Mouse (Mus musculus): ENCODE measurements around the gene Pick1. TPM values are rescaled to one million over a fixed set of nuclear protein-coding genes. Genes with fewer than 3 reads are reported as not detected.

Pick1 gene
- polyA plus RNA-seq, 1 experiment from 2014 or later = 60.2 TPM

DNA sequence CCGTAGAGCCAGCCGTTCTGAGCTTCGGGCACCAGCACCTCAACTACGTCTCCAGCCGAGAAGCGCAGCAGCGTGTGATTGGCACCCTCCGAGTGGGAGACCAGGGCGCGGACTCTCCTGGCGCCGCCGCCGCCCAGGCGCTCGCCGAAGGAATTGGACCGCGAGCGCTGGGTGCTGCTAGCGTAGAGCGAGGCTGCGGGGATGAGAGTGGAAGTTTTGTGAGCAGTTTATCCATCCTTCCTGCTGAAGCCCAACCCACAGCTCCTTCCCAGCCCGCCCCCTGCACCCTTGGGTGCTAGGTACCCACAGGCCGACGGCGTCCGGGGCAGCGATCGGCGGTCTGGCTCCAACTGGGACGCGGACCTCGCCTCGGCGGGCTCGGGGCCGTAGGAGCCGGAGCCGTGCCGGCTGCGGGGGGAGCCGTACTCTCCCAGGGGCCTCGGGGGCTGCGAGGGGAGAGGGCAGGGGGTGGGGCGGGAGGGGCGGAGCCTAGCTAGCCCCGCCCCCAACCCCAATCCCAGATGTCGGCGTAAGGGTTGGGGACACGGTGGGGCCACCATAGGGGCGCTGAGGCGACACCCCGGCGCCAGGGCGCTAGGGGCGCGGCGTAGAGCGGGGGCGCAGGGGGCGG, 32.2 kb downstream of the Pick1 start:
- Histone ChIP-seq H3K9me3 (no peaks in the 10 kb centered on the region), H3K4me1 (peaks cover 19% of the 10 kb centered on the region; the same call in 1 of the 2 replicates), H3K27ac (no peak overlapping the region), H3K4me2 (replicated peaks) (peak overlapping the region; percentile 100), H3K4me3 (peak overlapping the region; percentile 77), H3K9ac (peak overlapping the region; percentile 71), H3K36me3 (no peaks in the 10 kb centered on the region), H3K27me3 (peaks cover 52% of the 10 kb centered on the region)
- 2% methylated on average over 54 of the region's 62 CpGs for WGBS
- peak; percentile 47 for ATAC-seq (ENCODE audit: insufficient number of reproducible peaks, insufficient read depth, low FRiP score, low TSS enrichment)

DNA sequence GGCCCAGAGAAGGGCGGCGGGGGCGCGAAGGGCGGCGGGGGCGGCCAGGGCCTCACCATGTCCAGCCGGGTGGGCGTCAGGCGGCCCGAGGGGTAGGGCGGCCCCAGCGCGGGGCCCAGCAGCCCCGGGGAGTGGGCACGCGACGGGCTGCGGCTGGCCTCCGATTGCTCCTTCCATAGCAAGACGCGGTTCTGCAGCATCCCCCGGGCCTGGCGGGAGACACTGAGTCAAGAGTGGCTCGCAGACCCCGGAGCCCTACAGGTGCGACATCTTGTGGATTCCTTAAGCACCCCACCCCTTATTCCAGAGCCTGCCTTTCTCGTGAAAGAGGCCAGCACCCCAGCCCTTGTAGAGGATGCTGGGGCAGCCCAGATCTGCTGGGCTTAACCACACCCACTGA, 32.8 kb downstream of the Pick1 start:
- 1% methylated on average over 26 of the region's 28 CpGs for WGBS
- Histone ChIP-seq H3K4me2 (replicated peaks) (peak overlapping the region; percentile 100), H3K9me3 (no peaks in the 10 kb centered on the region), H3K4me1 (peaks cover 19% of the 10 kb centered on the region; the same call in 1 of the 2 replicates), H3K36me3 (no peaks in the 10 kb centered on the region), H3K27ac (no peak overlapping the region), H3K4me3 (peak overlapping the region; percentile 77), H3K27me3 (peaks cover 52% of the 10 kb centered on the region), H3K9ac (peak overlapping the region; percentile 71)
- peak; percentile 41 for ATAC-seq (ENCODE audit: insufficient number of reproducible peaks, insufficient read depth, low FRiP score, low TSS enrichment)

DNA sequence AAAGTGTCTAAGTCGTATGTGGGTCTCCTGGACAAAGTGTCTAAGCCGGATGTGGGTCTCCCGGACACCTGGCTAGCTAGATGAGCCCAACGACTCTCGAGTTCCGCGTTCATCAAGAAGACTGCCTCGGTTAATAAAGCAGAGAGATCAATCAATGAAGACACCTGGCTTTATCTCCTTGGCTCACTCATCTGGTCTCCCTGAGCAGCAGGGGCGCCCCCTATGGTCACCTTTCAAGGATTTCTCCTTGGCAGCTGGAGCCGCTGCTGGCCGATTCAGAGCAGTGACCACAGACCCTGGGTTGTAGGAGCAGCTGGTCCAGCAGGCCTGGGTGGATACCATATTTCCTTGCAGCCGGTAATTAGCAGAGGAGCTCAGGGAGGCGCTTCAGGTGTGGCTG, 33.4 kb downstream of the Pick1 start:
- Histone ChIP-seq H3K27me3 (peaks cover 52% of the 10 kb centered on the region), H3K27ac (no peak overlapping the region), H3K4me1 (peaks cover 19% of the 10 kb centered on the region; the same call in 1 of the 2 replicates), H3K4me3 (no peak overlapping the region), H3K9ac (no peak overlapping the region), H3K9me3 (no peaks in the 10 kb centered on the region), H3K36me3 (no peaks in the 10 kb centered on the region), H3K4me2 (replicated peaks) (peak overlapping the region; percentile 100)
- 22% methylated on average over 13 of the region's 13 CpGs for WGBS
- no peak for ATAC-seq (ENCODE audit: insufficient number of reproducible peaks, insufficient read depth, low FRiP score, low TSS enrichment)

GRCm38 (mm10) chr15:79262786-79263309, 33.9 kb downstream of the Pick1 start:
- WGBS = 90% methylated on average over 3 of the region's 3 CpGs

DNA sequence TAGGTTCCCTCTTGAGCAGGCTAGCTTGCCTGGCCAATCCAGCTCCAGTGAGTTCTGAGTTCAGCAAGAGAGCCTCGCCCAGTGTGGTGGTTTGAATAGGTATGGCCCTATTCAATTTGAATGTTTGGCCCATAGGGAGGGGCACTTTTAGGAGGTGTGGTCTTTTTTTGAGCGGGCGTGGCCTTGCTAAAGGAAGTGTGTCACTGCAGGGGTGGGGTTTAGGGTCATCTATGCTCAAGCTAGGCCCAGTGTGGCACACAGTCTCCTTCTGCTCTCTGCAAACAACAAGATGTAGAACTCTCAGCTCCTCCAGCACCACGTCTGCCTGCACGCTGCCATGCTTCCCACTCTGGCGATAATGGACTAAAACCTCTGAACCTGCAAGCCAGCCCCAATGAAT, 34.8 kb downstream of the Pick1 start:
- peaks cover 45% of the 10 kb centered on the region for H3K27me3 ChIP-seq
- no peaks in the 10 kb centered on the region for H3K9me3 ChIP-seq

More at GRCm38 (mm10) chr15:79262786-79263309, 33.9 kb downstream of the Pick1 start:
- Histone ChIP-seq H3K36me3 (no peaks in the 10 kb centered on the region), H3K9ac (no peak overlapping the region), H3K9me3 (no peaks in the 10 kb centered on the region), H3K4me2 (replicated peaks) (peak overlapping the region; percentile 100; the same call in 1 of the 2 replicates), H3K4me1 (peaks cover 19% of the 10 kb centered on the region; the same call in 1 of the 2 replicates), H3K27ac (no peak overlapping the region), H3K4me3 (no peak overlapping the region), H3K27me3 (peaks cover 52% of the 10 kb centered on the region)
- ATAC-seq (ENCODE audit: insufficient number of reproducible peaks, insufficient read depth, low FRiP score, low TSS enrichment) = no peak

DNA sequence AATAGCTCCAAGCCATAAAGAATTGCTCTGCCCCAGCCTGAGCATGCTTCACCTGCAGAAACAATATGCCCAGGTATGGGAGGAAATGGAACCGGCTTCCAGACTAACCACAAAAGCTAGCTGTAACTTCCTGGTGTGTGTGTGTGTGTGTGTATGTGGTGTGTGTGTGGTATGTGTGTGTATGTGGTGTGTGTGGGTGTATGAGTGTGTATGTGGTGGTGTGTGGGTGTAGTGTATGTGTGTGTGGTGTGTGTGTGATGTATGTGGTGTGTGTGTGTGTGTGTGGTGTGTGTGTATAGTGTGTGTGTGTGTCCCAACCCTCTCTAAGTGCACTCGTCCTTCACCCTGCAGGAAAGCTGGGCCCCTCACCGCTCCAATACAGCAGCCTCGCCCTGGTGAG, 36.4 kb downstream of the Pick1 start:
- Histone ChIP-seq H3K4me1 (peaks cover 14% of the 10 kb centered on the region; the same call in 1 of the 2 replicates), H3K36me3 (no peaks in the 10 kb centered on the region), H3K9me3 (no peaks in the 10 kb centered on the region), H3K9ac (no peak overlapping the region), H3K4me2 (replicated peaks) (no peak overlapping the region), H3K4me3 (no peak overlapping the region), H3K27ac (no peak overlapping the region), H3K27me3 (peaks cover 29% of the 10 kb centered on the region)
- no peak for ATAC-seq (ENCODE audit: insufficient number of reproducible peaks, insufficient read depth, low FRiP score, low TSS enrichment)
- 66% methylated on average over 4 of the region's 4 CpGs for WGBS

More for the DNA sequence above, 34.8 kb downstream of the Pick1 start:
- Histone ChIP-seq H3K4me2 (replicated peaks) (no peak overlapping the region), H3K36me3 (no peaks in the 10 kb centered on the region), H3K4me1 (peaks cover 14% of the 10 kb centered on the region; the same call in 1 of the 2 replicates), H3K9ac (no peak overlapping the region), H3K4me3 (no peak overlapping the region), H3K27ac (no peak overlapping the region)
- WGBS = 94% methylated on average over 6 of the region's 6 CpGs
- ATAC-seq (ENCODE audit: insufficient number of reproducible peaks, insufficient read depth, low FRiP score, low TSS enrichment) = no peak

DNA sequence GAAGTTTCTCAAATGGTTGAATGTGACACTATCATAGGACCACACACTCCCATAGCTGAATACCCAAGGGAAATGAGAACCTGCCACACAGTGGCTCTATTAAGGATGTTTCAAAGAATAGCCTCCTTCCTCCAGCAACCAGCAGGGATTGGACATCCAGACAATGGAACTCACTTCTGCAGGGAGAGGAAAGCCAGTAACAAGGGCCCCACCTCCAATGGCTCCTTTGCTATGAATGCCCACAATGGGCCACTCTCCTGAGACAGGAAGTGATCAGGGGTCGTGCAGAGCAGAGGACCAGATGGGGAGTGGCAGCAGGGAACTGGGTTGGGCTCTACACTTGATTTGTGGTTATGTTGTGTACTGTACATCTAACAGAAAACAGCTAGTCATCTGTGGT, 39.5 kb downstream of the Pick1 start:
- Histone ChIP-seq H3K9ac (no peak overlapping the region), H3K27ac (no peak overlapping the region), H3K4me2 (replicated peaks) (no peak overlapping the region), H3K36me3 (no peaks in the 10 kb centered on the region), H3K4me3 (no peak overlapping the region), H3K27me3 (peaks cover 14% of the 10 kb centered on the region; the same call in 1 of the 2 replicates), H3K9me3 (no peaks in the 10 kb centered on the region), H3K4me1 (peaks cover 8% of the 10 kb centered on the region; the same call in 1 of the 2 replicates)
- whole genome bisulfite sequencing = 13% methylated on average over 1 of the region's 1 CpGs
- ATAC-seq (ENCODE audit: insufficient number of reproducible peaks, insufficient read depth, low FRiP score, low TSS enrichment) = no peak

DNA sequence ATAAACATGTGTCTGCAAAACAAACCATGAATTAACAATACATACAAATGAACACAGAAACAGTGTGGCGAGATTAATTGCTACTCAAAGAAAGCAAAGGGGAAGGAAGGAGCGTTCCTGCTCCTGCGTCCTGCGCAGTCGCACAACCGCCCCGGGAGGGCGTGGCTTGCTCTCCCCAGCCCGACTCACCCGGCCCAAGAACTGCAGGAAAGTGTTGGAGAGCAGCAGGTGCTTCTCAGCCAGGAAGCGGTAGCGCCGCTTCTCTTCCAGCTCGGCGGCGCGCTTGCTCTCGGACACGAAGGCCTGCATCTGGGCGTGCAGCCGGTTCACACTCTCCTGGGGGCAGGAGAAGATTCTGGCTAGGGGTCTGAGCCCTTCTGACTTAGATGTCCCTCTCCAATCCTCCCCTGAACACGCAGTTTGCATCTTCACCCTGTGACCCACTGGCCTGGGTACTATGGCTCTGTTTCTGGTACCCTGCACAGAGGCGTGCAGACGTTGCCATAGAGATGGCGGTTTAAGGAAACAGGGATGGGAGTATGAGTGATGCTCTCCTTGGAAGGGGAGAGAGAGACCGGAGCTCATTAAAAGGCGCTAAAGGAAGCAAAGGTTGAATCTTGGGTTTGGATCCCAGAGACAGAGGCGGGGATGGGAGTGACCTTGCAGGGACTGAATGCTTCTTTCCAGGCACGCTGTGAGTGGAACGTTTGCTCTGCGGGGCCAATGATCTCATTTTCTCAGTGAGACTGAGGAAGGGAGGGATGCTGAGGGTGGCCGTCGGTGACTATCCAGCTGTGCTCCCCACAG, 41.5 kb downstream of the Pick1 start:
- ATAC-seq (ENCODE audit: insufficient number of reproducible peaks, insufficient read depth, low FRiP score, low TSS enrichment) = peak; percentile 30; the same call in 1 of the 2 replicates
- Histone ChIP-seq H3K4me3 (peak overlapping the region; percentile 29), H3K4me1 (peaks cover 8% of the 10 kb centered on the region; the same call in 1 of the 2 replicates), H3K4me2 (replicated peaks) (peak overlapping the region; percentile 54), H3K27ac (no peak overlapping the region), H3K36me3 (no peaks in the 10 kb centered on the region), H3K27me3 (peaks cover 14% of the 10 kb centered on the region; the same call in 1 of the 2 replicates), H3K9ac (no peak overlapping the region), H3K9me3 (no peaks in the 10 kb centered on the region)
- 2% methylated on average over 33 of the region's 33 CpGs for WGBS

- WGBS = 14% methylated on average over 17 of the region's 17 CpGs
- peaks cover 14% of the 10 kb centered on the region; the same call in 1 of the 2 replicates for H3K27me3 ChIP-seq
These were observed 42.3 kb downstream of the Pick1 start for GRCm38 (mm10) chr15:79271124-79271746.

DNA sequence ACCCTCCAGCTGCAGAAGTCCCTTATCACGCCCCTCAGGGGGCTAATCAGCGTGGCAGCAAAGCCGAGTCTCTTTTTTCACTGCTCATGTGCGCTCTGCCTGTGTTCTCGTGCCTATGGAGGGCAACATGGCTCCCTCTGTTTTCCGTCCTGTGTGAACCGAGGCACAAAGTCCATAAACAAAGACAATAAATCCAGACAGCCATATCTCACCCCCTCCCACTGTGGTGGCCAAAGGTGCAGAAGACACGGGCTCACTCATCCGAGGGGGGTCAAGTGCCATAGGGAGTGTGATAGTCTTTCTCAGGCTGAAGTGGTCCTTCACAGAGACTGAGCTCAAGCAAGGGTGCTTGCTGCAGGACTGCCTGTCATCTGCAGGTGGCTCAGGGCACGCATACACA, 44.0 kb downstream of the Pick1 start:
- Histone ChIP-seq H3K4me2 (replicated peaks) (no peak overlapping the region), H3K9ac (no peak overlapping the region), H3K27ac (no peak overlapping the region), H3K36me3 (no peaks in the 10 kb centered on the region), H3K4me1 (peaks cover 8% of the 10 kb centered on the region; the same call in 1 of the 2 replicates), H3K27me3 (peaks cover 14% of the 10 kb centered on the region; the same call in 1 of the 2 replicates), H3K4me3 (no peak overlapping the region), H3K9me3 (no peaks in the 10 kb centered on the region)
- no peak for ATAC-seq (ENCODE audit: insufficient number of reproducible peaks, insufficient read depth, low FRiP score, low TSS enrichment)
- WGBS = 63% methylated on average over 10 of the region's 10 CpGs

More at GRCm38 (mm10) chr15:79271124-79271746, 42.3 kb downstream of the Pick1 start:
- H3K9me3 ChIP-seq = no peaks in the 10 kb centered on the region
- H3K4me3 ChIP-seq = 0 out of 2 replicates have a peak overlapping the region, but pooled peaks have one; percentile 29
- peaks cover 8% of the 10 kb centered on the region; the same call in 1 of the 2 replicates for H3K4me1 ChIP-seq
- H3K9ac ChIP-seq = no peak overlapping the region
- H3K27ac ChIP-seq = no peak overlapping the region
- peak overlapping the region; percentile 54 for H3K4me2 ChIP-seq (replicated peaks)
- no peak for ATAC-seq (ENCODE audit: insufficient number of reproducible peaks, insufficient read depth, low FRiP score, low TSS enrichment)
- no peaks in the 10 kb centered on the region for H3K36me3 ChIP-seq

GRCm38 (mm10) chr15:79277728-79278127, 48.8 kb downstream of the Pick1 start:
- Histone ChIP-seq H3K27ac (no peak overlapping the region), H3K4me3 (no peak overlapping the region), H3K9ac (no peak overlapping the region), H3K36me3 (no peaks in the 10 kb centered on the region), H3K4me1 (peaks cover 3% of the 10 kb centered on the region; the same call in 1 of the 2 replicates), H3K9me3 (no peaks in the 10 kb centered on the region), H3K27me3 (no peaks in the 10 kb centered on the region), H3K4me2 (replicated peaks) (no peak overlapping the region)
- WGBS = 50% methylated on average over 10 of the region's 10 CpGs
- ATAC-seq (ENCODE audit: insufficient number of reproducible peaks, insufficient read depth, low FRiP score, low TSS enrichment) = no peak

Measured in embryonic facial prominence, embryonic 12.5 days (tissue).